Mouse (Mus musculus) G1E (cell line): Measurements from ENCODE around the gene Dpm1.

Source experiments
- CTCF ChIP-seq: IDR thresholded peaks from 2 replicates; pipeline ENCODE4 v1.5.1; 2012; ENCODE audit warnings: low read depth, low read length, inconsistent platforms, mixed read lengths
- GATA1 ChIP-seq: IDR thresholded peaks from 2 replicates; pipeline ENCODE4 v1.6.1; 2012; ENCODE audit warnings: borderline replicate concordance, low read length, inconsistent platforms, mixed read lengths
- POLR2AphosphoS5 ChIP-seq: IDR thresholded peaks from 2 replicates; pipeline ENCODE4 v1.6.1; 2012; ENCODE audit warnings: low read depth, low read length, inconsistent platforms; ENCODE audit not compliant: insufficient replicate concordance

- TF ChIP-seq CTCF (no peak), GATA1 (no peak), POLR2AphosphoS5 (no peak)
Observed at GRCm38 (mm10) chr2:168273387-168273786, 43.0 kb upstream of the Dpm1 start.
